Mouse (Mus musculus) intestine, postnatal 0 days (tissue): Measurements from ENCODE around the gene Cisd3. TPM values are rescaled to one million over a fixed set of nuclear protein-coding genes. Genes with fewer than 3 reads are reported as not detected.

Experiments
- ATAC-seq: fragments of 200-750 bp; cut with Nextera tagmentation; 2 replicates; pipeline ENCODE4 v1.8.0; 2017; ENCODE audit warnings: mild to moderate bottlenecking, moderate TSS enrichment, moderate library complexity
- H3K27ac ChIP-seq: fragments of 300-500 bp; sonication (generic); 2 replicates; pipeline ENCODE4 v1.5.1; 2014; ENCODE audit warnings: mild to moderate bottlenecking, low read depth, low read length, moderate library complexity
- H3K27me3 ChIP-seq: fragments of 300-500 bp; sonication (generic); replicated peaks from 2 replicates; pipeline ENCODE4 v1.6.1; 2014; ENCODE audit warnings: low read length, mixed read lengths; ENCODE audit not compliant: control insufficient read depth, insufficient read depth
- H3K36me3 ChIP-seq: fragments of 300-500 bp; sonication (generic); 2 replicates; pipeline ENCODE4 v1.6.1; 2014; ENCODE audit warnings: mild to moderate bottlenecking, moderate library complexity; ENCODE audit not compliant: control insufficient read depth, insufficient read depth
- H3K4me1 ChIP-seq: fragments of 300-500 bp; sonication (generic); replicated peaks from 2 replicates; pipeline ENCODE4 v1.6.1; 2014; ENCODE audit warnings: antibody characterized with exemption, low read length, mixed read lengths; ENCODE audit not compliant: control insufficient read depth, insufficient read depth
- H3K4me2 ChIP-seq: fragments of 300-500 bp; sonication (generic); replicated peaks from 2 replicates; pipeline ENCODE4 v1.6.1; 2014; ENCODE audit warnings: low read depth, mild to moderate bottlenecking, moderate library complexity
- H3K4me3 ChIP-seq: fragments of 300-500 bp; sonication (generic); 2 replicates; pipeline ENCODE4 v1.5.1; 2014; ENCODE audit warnings: low read depth, low read length
- H3K9ac ChIP-seq: fragments of 300-500 bp; sonication (generic); 2 replicates; pipeline ENCODE4 v1.6.1; 2014; ENCODE audit warnings: mild to moderate bottlenecking, low read depth, low read length
- H3K9me3 ChIP-seq: fragments of 300-500 bp; sonication (generic); 2 replicates; pipeline ENCODE4 v1.6.1; 2016; ENCODE audit warnings: mixed run types; ENCODE audit not compliant: control insufficient read depth
- CTCF ChIP-seq: sonication (generic); IDR thresholded peaks from 2 replicates; pipeline ENCODE4 v1.5.1; 2016; ENCODE audit warnings: low read depth, mild to moderate bottlenecking, control low read depth, antibody characterized with exemption, moderate library complexity
- WGBS: fragments of 180-500 bp; shearing (Covaris S2); extraction: QIAGEN DNeasy Blood & Tissue Kit; methylation state at CpG from one replicate; pipeline ENCODE4 v1.1.7; 2014; 5-methylcytosine and 5-hydroxymethylcytosine counted together
- polyA plus RNA-seq: library from polyadenylated mRNA; unstranded; fragments of >200 nt; fragmentation: Nextera tagmentation; extraction: Ambion mirVana; gene quantifications from 2 replicates; pipeline ENCODE4 v1.2.1, GENCODE M21; 2015

The Cisd3 gene
- polyA plus RNA-seq, 1 experiment from 2014 or later: 122 TPM

DNA sequence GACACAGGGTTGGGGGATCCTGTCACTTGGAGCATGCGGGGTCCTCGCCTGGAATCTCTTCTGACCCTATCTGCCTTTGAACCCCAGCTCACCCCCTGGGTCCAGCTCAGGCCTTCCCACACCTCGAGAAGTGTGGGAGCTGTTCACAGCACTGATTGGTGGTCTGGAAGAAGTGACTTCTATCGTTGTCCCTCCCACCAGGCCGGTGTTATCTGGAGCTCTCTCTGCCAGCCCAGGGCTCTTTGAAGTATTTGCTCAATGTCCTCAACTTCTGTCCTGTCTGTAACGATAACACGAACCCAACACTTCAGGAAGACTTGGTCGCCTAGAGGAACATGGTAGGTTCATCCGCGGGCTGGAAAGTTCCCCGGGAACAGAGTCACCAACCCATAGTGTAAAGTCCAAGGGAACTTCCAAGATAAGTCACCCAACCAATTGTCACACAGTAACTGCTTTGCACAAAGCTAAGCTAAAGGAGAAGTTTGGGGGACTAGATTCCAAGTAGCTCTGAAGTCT is 26.8 kb upstream of the Cisd3 start:
- H3K4me1 ChIP-seq: peaks cover 4% of the 10 kb centered on the region
- H3K36me3 ChIP-seq: no peaks in the 10 kb centered on the region
- no peaks in the 10 kb centered on the region for H3K27me3 ChIP-seq
- peak overlapping the region; percentile 96 for H3K4me2 ChIP-seq
- H3K4me3 ChIP-seq: peak overlapping the region; percentile 63; the same call in 1 of the 2 replicates
- ATAC-seq: peak; percentile 14
- H3K27ac ChIP-seq: peak overlapping the region; percentile 97
- H3K9me3 ChIP-seq: no peaks in the 10 kb centered on the region
- peak overlapping the region; percentile 87; the same call in 1 of the 2 replicates for H3K9ac ChIP-seq
- 35% methylated on average over 11 of the region's 11 CpGs for WGBS
- no peak for TF ChIP-seq CTCF

GRCm38 (mm10) chr11:97659267-97659989 is 26.2 kb upstream of the Cisd3 start:
- Histone ChIP-seq H3K9ac (peak overlapping the region; percentile 87), H3K4me2 (peak overlapping the region; percentile 96), H3K27me3 (no peaks in the 10 kb centered on the region), H3K27ac (peak overlapping the region; percentile 97), H3K4me3 (peak overlapping the region; percentile 63), H3K4me1 (peaks cover 4% of the 10 kb centered on the region), H3K36me3 (no peaks in the 10 kb centered on the region), H3K9me3 (no peaks in the 10 kb centered on the region)
- WGBS: 6% methylated on average over 13 of the region's 13 CpGs
- no peak for TF ChIP-seq CTCF
- no peak for ATAC-seq

GRCm38 (mm10) chr11:97659990-97660714 is 25.5 kb upstream of the Cisd3 start:
- H3K4me2 ChIP-seq: peak overlapping the region; percentile 96
- WGBS: under 1% methylated on average over 54 of the region's 78 CpGs
- H3K27me3 ChIP-seq: no peaks in the 10 kb centered on the region
- H3K36me3 ChIP-seq: no peaks in the 10 kb centered on the region
- ATAC-seq: peak; percentile 72
- peak overlapping the region; percentile 63 for H3K4me3 ChIP-seq
- H3K9me3 ChIP-seq: no peaks in the 10 kb centered on the region
- peak overlapping the region; percentile 87 for H3K9ac ChIP-seq
- no peak for TF ChIP-seq CTCF
- peak overlapping the region; percentile 97 for H3K27ac ChIP-seq
- H3K4me1 ChIP-seq: peaks cover 4% of the 10 kb centered on the region

- Histone ChIP-seq H3K36me3 (peaks cover 7% of the 10 kb centered on the region; the same call in 1 of the 2 replicates), H3K9me3 (no peaks in the 10 kb centered on the region), H3K27ac (peak overlapping the region; percentile 97), H3K4me3 (peak overlapping the region; percentile 92), H3K4me2 (peak overlapping the region; percentile 96), H3K9ac (no peak overlapping the region), H3K27me3 (no peaks in the 10 kb centered on the region), H3K4me1 (peaks cover 4% of the 10 kb centered on the region)
- 7% methylated on average over 27 of the region's 27 CpGs for WGBS
- TF ChIP-seq CTCF: no peak
- no peak for ATAC-seq
Measured at GRCm38 (mm10) chr11:97660734-97661647, 24.6 kb upstream of the Cisd3 start.

GRCm38 (mm10) chr11:97661648-97662133 is 23.9 kb upstream of the Cisd3 start:
- Histone ChIP-seq H3K4me3 (peak overlapping the region; percentile 92), H3K36me3 (peaks cover 9% of the 10 kb centered on the region; the same call in 1 of the 2 replicates), H3K27me3 (no peaks in the 10 kb centered on the region), H3K27ac (peak overlapping the region; percentile 97), H3K9me3 (no peaks in the 10 kb centered on the region), H3K4me1 (peaks cover 4% of the 10 kb centered on the region), H3K9ac (no peak overlapping the region), H3K4me2 (peak overlapping the region; percentile 96)
- WGBS: under 1% methylated on average over 19 of the region's 20 CpGs
- TF ChIP-seq CTCF: no peak
- ATAC-seq: peak; percentile 14; the same call in 1 of the 2 replicates
